Mouse (Mus musculus): Measurements from ENCODE around the gene Dis3l. TPM values are rescaled to one million over a fixed set of nuclear protein-coding genes. Genes with fewer than 3 reads are reported as not detected.
"Not testable (repeated sequence)": the region's sequence is repeated elsewhere in the genome, so short reads cannot be mapped to it uniquely, and the experiment has no call there.

Dis3l gene
- polyA plus RNA-seq, 1 experiment from 2014 or later = 22.5 TPM

GRCm38 (mm10) chr9:64312128-64312527 is 29.0 kb downstream of the Dis3l start:
- H3K27me3 ChIP-seq = no peaks in the 10 kb centered on the region
- no peaks in the 10 kb centered on the region for H3K4me1 ChIP-seq
- H3K9me3 ChIP-seq (replicated peaks) = no peaks in the 10 kb centered on the region
- WGBS = 44% methylated on average over 1 of the region's 1 CpGs
- no peak overlapping the region for H3K27ac ChIP-seq
- no peak overlapping the region for H3K4me3 ChIP-seq (replicated peaks)
- H3K9ac ChIP-seq = no peak overlapping the region
- no peak for ATAC-seq (replicated peaks; ENCODE audit: low FRiP score)
- H3K4me2 ChIP-seq = no peak overlapping the region
- peaks cover 57% of the 10 kb centered on the region for H3K36me3 ChIP-seq

GRCm38 (mm10) chr9:64310996-64311785 is 29.9 kb downstream of the Dis3l start:
- Histone ChIP-seq H3K4me2 (no peak overlapping the region), H3K27ac (peak overlapping the region; percentile 68), H3K27me3 (no peaks in the 10 kb centered on the region), H3K9ac (no peak overlapping the region), H3K4me3 (replicated peaks) (no peak overlapping the region), H3K36me3 (peaks cover 62% of the 10 kb centered on the region), H3K4me1 (no peaks in the 10 kb centered on the region), H3K9me3 (replicated peaks) (no peaks in the 10 kb centered on the region)
- WGBS = 64% methylated on average over 16 of the region's 16 CpGs
- ATAC-seq (replicated peaks; ENCODE audit: low FRiP score) = no peak; the same call in 1 of the 2 replicates

- H3K36me3 ChIP-seq = peaks cover 84% of the 10 kb centered on the region
- H3K27ac ChIP-seq = no peak overlapping the region
- H3K4me2 ChIP-seq = no peak overlapping the region
- H3K4me1 ChIP-seq = no peaks in the 10 kb centered on the region
- WGBS = 73% methylated on average over 6 of the region's 6 CpGs
- H3K27me3 ChIP-seq = no peaks in the 10 kb centered on the region
- no peak for ATAC-seq (replicated peaks; ENCODE audit: low FRiP score)
- no peak overlapping the region for H3K9ac ChIP-seq
- H3K4me3 ChIP-seq (replicated peaks) = no peak overlapping the region
- H3K9me3 ChIP-seq (replicated peaks) = no peaks in the 10 kb centered on the region
These were observed 34.4 kb downstream of the Dis3l start for GRCm38 (mm10) chr9:64306476-64307312.

GRCm38 (mm10) chr9:64303086-64303485 is 38.0 kb downstream of the Dis3l start:
- not testable (repeated sequence) for H3K9ac ChIP-seq; ATAC-seq (replicated peaks; ENCODE audit: low FRiP score); H3K27me3 ChIP-seq; H3K4me1 ChIP-seq; H3K4me3 ChIP-seq (replicated peaks); H3K9me3 ChIP-seq (replicated peaks); H3K4me2 ChIP-seq; H3K27ac ChIP-seq
- H3K36me3 ChIP-seq = peaks cover 89% of the 10 kb centered on the region
- 94% methylated on average over 4 of the region's 4 CpGs for WGBS

GRCm38 (mm10) chr9:64282404-64282987 is 58.6 kb downstream of the Dis3l start:
- Histone ChIP-seq H3K27me3 (no peaks in the 10 kb centered on the region), H3K27ac (peak overlapping the region; percentile 94), H3K36me3 (peaks cover 10% of the 10 kb centered on the region), H3K4me1 (peaks cover 11% of the 10 kb centered on the region), H3K4me2 (peak overlapping the region; percentile 68), H3K9ac (peak overlapping the region; percentile 96), H3K4me3 (replicated peaks) (peak overlapping the region; percentile 82), H3K9me3 (replicated peaks) (no peaks in the 10 kb centered on the region)
- no peak for ATAC-seq (replicated peaks; ENCODE audit: low FRiP score)
- WGBS = 44% methylated on average over 5 of the region's 5 CpGs

GRCm38 (mm10) chr9:64281781-64282178 is 59.3 kb downstream of the Dis3l start:
- no peaks in the 10 kb centered on the region for H3K27me3 ChIP-seq
- peak overlapping the region; percentile 94 for H3K27ac ChIP-seq
- WGBS = under 1% methylated on average over 24 of the region's 24 CpGs
- peak overlapping the region; percentile 68 for H3K4me2 ChIP-seq
- ATAC-seq (replicated peaks; ENCODE audit: low FRiP score) = peak; percentile 92
- peaks cover 11% of the 10 kb centered on the region for H3K4me1 ChIP-seq
- H3K36me3 ChIP-seq = peaks cover 6% of the 10 kb centered on the region; the same call in 1 of the 2 replicates
- H3K9ac ChIP-seq = peak overlapping the region; percentile 96
- H3K4me3 ChIP-seq (replicated peaks) = peak overlapping the region; percentile 82
- H3K9me3 ChIP-seq (replicated peaks) = no peaks in the 10 kb centered on the region

- Histone ChIP-seq H3K9me3 (replicated peaks) (no peaks in the 10 kb centered on the region), H3K27me3 (no peaks in the 10 kb centered on the region), H3K36me3 (peaks cover 6% of the 10 kb centered on the region; the same call in 1 of the 2 replicates), H3K4me1 (peaks cover 11% of the 10 kb centered on the region), H3K4me2 (peak within 1 kb of the TSS; percentile 68), H3K4me3 (replicated peaks) (peak within 1 kb of the TSS; percentile 82), H3K9ac (peak within 1 kb of the TSS; percentile 96), H3K27ac (peak within 1 kb of the TSS; percentile 94)
- 2% methylated on average over 46 of the region's 46 CpGs for WGBS
- ATAC-seq (replicated peaks; ENCODE audit: low FRiP score) = peak; percentile 95
These were observed 59.8 kb downstream of the Dis3l start, which contains the start of gene Tipin for GRCm38 (mm10) chr9:64281105-64281780. Gene Tipin, plus strand, starts transcription at chr9:64281581.

- Histone ChIP-seq H3K4me2 (no peak overlapping the region), H3K27me3 (no peaks in the 10 kb centered on the region), H3K4me3 (replicated peaks) (no peak overlapping the region), H3K9ac (no peak overlapping the region), H3K4me1 (peaks cover 11% of the 10 kb centered on the region), H3K27ac (no peak overlapping the region), H3K36me3 (no peaks in the 10 kb centered on the region; the same call in 1 of the 2 replicates), H3K9me3 (replicated peaks) (no peaks in the 10 kb centered on the region)
- WGBS = 97% methylated on average over 6 of the region's 6 CpGs
- ATAC-seq (replicated peaks; ENCODE audit: low FRiP score) = no peak
These were observed 62.3 kb downstream of the Dis3l start for GRCm38 (mm10) chr9:64278665-64279310.

GRCm38 (mm10) chr9:64277706-64278105 is 63.4 kb downstream of the Dis3l start:
- no peaks in the 10 kb centered on the region for H3K9me3 ChIP-seq (replicated peaks)
- H3K4me3 ChIP-seq (replicated peaks) = no peak overlapping the region
- H3K27me3 ChIP-seq = no peaks in the 10 kb centered on the region
- H3K36me3 ChIP-seq = no peaks in the 10 kb centered on the region
- H3K4me2 ChIP-seq = no peak overlapping the region
- no peak overlapping the region for H3K27ac ChIP-seq
- peaks cover 8% of the 10 kb centered on the region for H3K4me1 ChIP-seq
- WGBS = 69% methylated on average over 8 of the region's 8 CpGs
- no peak overlapping the region for H3K9ac ChIP-seq
- no peak for ATAC-seq (replicated peaks; ENCODE audit: low FRiP score)

GRCm38 (mm10) chr9:64274919-64275318 is 66.2 kb downstream of the Dis3l start:
- Histone ChIP-seq H3K27me3 (no peaks in the 10 kb centered on the region), H3K4me2 (no peak overlapping the region), H3K4me3 (replicated peaks) (no peak overlapping the region), H3K27ac (no peak overlapping the region), H3K9me3 (replicated peaks) (no peaks in the 10 kb centered on the region), H3K36me3 (no peaks in the 10 kb centered on the region), H3K9ac (no peak overlapping the region), H3K4me1 (no peaks in the 10 kb centered on the region)
- ATAC-seq (replicated peaks; ENCODE audit: low FRiP score) = no peak
- WGBS = 70% methylated on average over 1 of the region's 1 CpGs

- no peak for ATAC-seq (replicated peaks; ENCODE audit: low FRiP score)
- H3K27me3 ChIP-seq = no peaks in the 10 kb centered on the region
- H3K36me3 ChIP-seq = no peaks in the 10 kb centered on the region
- WGBS = 87% methylated on average over 4 of the region's 4 CpGs
- no peak overlapping the region for H3K27ac ChIP-seq
- H3K4me1 ChIP-seq = no peaks in the 10 kb centered on the region
- H3K4me2 ChIP-seq = no peak overlapping the region
- H3K9ac ChIP-seq = no peak overlapping the region
- no peak overlapping the region for H3K4me3 ChIP-seq (replicated peaks)
- no peaks in the 10 kb centered on the region for H3K9me3 ChIP-seq (replicated peaks)
These were observed 66.8 kb downstream of the Dis3l start for GRCm38 (mm10) chr9:64274291-64274690.

Measured in kidney, embryonic 15.5 days (tissue).